Mouse (Mus musculus) cerebral cortex, adult 2 months (tissue): ENCODE results near the gene Phykpl.

Experiments used
- WGBS: fragments of 180-500 bp; shearing (Covaris S2); methylation state at CpG from one replicate; pipeline ENCODE4 v1.1.7; 2018; 5-methylcytosine and 5-hydroxymethylcytosine counted together

Phykpl gene

DNA sequence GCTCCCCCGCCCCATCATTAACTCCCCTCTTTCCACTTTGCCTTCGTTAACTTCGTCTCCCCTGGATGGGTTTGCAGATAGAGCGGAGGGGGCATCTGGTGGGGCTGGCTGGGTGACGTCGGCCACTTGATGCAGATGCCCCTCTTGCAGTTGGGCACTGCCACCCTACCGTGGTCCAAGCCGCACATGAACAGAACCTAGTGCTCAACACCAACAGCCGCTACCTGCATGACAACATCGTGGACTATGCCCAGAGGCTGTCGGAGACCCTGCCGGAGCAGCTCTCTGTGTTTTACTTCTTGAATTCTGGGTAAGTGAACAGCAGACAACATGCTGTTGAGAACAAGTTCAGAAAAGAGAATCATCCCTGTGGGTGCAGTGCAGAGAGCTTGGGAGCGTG, 1.9 kb downstream of the Phykpl start:
- 85% methylated on average over 13 of the region's 13 CpGs for WGBS

DNA sequence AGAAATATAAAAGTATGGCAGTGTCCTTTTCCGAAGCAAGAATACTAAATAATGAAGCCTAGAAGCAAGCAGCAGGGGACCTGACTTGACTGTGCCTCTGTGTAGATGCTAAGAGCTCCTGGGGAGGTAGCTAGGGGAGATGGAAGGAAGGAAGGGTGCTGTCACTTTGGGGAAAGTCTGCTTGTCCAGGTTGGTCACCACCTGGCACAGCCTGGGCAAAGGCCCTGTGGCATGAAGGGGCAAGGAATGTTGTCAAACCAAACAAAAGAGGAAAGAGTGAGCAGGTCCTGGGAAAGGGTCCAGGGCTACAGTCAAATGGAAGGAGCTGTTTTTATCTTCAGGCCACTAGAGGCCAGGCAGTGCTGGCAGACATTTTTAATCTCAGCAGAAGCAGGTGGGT, 2.5 kb downstream of the Phykpl start:
- 91% methylated on average over 1 of the region's 1 CpGs for WGBS

DNA sequence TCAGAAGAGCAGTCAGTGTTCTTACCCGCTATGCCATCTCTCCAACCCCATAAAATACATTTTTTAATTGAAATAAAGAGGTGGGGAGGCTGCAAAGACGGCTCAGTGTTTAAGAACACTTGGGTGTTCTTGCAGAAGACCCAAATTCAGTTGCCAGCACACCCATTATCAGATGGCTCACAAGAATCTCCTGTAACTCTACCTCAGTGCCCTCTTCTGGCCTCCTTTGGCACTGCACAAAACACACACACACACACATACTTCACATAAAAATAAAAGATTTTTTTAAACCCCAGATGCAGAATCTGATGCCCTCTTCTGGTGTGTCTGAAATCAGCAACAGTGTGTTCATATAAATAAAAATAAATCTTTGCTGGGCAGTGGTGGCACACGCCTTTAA, 4.3 kb downstream of the Phykpl start:
- 95% methylated on average over 3 of the region's 3 CpGs for WGBS

DNA sequence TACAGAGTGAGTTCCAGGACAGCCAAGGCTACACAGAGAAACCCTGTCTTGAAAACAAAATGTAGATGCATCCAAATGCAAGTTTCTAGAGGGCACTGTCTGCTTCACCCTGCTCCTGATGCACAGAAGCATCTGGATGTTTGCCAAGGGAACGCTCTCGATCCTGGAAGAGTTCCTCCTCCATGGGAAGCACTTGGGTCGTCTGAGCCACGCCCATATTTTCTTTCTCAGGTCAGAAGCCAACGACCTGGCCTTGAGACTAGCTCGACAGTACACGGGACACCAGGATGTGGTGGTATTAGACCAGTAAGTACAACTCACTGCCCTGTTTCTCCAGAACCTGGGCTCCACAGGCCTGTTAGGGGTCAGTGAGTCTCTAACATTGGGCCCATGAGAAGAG, 6.6 kb downstream of the Phykpl start:
- 60% methylated on average over 7 of the region's 7 CpGs for WGBS

DNA sequence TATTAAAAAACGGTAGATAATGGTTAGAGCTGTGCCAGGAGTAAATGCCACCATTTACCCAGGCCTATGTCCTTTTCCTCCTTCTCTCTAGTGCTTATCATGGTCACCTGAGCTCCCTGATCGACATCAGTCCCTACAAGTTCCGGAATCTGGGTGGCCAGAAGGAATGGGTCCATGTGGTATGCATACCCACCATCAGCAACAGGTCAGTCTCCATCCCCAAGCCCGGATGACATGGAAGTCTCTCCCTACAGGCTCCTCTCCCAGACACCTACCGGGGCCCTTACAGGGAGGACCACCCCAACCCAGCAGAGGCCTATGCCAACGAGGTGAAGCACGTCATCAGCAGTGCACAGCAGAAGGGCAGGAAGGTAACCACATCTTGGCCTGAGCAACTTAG, 7.4 kb downstream of the Phykpl start:
- WGBS: 88% methylated on average over 7 of the region's 7 CpGs

DNA sequence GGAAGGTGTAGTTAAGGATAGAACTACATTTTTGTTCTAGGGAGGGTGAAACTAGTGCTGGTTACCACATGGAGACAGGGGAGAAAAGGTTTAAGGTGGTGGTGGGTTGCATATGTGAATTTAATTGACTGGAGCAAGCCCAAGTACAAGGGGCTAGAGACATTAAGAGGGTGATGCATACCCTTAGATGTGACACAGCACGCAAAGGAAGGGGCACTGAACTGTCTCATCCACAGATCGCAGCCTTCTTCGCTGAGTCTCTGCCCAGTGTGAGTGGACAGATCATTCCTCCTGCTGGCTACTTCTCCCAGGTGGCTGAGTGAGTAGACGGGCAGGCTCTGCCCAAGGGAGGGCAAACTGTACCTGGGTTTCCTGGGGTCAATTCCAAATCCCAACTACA, 8.8 kb downstream of the Phykpl start:
- WGBS: 93% methylated on average over 4 of the region's 4 CpGs

DNA sequence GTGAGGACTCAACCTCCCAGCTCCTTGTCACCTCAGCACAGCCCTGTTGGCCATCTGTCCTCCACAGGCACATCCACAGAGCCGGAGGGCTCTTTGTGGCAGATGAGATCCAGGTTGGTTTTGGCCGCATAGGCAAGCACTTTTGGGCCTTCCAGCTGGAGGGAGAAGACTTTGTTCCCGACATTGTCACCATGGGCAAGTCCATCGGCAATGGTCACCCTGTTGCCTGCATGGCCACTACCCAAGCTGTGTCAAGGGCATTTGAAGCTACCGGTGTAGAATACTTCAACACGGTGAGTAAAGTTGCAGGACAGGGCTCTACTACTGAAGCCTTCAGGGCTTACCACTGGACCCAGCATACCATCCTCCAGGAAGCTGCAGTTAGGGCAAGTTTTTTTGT, 9.3 kb downstream of the Phykpl start:
- WGBS: 91% methylated on average over 6 of the region's 6 CpGs

DNA sequence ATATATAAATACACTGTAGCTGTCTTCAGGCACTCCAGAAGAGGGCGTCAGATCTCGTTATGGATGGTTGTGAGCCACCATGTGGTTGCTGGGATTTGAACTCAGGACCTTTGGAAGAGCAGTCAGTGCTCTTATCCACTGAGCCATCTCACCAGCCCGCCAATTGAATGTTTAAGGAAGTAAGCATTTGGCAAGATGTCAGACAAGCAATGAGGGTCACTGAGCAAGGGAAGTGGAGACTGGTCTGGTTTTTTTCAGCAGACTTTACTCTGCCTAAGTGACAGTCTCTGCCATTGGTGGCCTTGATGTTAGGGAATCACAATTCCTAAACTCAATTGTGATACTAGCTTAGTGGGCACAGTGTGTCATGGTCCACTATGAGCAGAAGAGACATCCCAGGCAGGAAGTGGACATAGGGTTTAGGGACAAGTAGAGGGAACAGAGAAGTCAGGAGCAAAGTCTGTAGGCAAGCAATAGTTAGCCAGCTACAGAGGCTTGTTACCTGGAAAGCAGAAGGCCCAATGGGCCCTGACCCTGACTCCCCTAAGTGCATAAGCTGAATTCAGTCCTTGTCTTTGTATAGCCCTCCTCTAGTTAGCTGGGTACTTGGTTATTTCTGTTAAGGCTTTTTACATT, 10.3 kb downstream of the Phykpl start:
- WGBS: 64% methylated on average over 3 of the region's 3 CpGs

DNA sequence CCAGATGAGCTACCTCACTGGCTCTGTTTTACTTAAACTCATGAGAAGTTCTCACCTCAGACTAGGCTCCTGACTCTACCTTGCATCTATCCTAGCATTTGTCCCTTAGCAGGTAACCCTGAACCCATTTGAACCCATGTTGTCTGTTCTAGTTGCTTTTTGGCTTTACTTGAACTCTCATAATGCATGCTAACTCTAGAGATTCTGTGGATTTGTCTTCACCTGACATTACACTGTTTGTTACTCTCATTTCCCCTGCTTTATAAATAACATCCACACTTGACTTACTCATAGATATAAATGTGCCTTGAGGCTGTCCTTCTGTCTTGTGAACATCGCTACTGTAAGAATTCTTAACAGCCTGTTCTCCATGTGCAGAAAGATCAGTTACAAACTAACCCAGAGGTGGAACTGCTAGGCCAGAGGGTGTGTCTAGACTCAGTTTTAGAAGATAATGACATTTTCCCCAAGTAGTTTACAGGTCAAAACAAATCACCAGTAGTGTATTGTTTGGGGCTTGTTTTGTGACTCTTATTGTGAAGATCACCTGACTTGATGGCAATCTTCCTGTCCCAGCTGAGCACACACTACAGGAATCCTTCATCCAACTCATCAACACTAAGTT, 11.0 kb downstream of the Phykpl start:
- 59% methylated on average over 1 of the region's 1 CpGs for WGBS

DNA sequence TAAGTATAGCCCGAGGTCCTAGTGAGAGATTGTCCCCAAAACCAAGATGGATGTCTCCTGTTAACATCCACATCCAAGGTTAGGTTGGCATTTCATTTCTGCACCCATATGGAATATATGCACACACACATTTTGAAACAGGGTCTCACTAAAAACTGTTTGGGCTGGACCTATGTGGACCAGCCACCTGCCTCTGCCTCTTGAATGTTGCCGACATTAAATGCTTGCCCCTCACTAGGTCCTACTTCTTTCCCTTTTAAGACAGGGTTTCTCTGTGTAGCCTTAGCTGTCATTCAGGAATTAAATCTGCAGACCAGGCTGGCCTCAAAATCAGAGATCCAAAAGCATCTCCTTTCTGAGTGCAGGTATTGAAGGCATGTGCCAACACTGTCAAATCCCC, 13.0 kb downstream of the Phykpl start:
- 55% methylated on average over 2 of the region's 2 CpGs for WGBS

DNA sequence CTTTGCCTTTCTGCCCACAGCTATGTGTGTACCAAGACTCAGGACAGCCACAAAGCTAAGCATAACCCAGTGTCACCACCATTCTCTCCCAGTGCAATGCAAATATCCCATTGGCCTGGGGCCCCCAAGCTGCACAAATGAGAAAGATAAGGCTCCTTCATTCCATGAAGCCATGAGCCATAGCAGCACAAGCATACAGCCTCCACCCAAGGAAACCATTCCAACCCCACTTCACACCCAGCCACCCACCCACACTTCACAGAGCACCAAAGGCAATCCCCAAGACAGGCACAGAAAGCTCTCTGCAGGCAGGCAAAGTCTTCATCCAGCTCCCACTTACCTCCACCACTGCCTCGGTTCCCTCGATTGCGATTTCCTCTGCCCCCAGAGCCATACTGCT, 17.7 kb downstream of the Phykpl start:
- WGBS: 60% methylated on average over 3 of the region's 3 CpGs

DNA sequence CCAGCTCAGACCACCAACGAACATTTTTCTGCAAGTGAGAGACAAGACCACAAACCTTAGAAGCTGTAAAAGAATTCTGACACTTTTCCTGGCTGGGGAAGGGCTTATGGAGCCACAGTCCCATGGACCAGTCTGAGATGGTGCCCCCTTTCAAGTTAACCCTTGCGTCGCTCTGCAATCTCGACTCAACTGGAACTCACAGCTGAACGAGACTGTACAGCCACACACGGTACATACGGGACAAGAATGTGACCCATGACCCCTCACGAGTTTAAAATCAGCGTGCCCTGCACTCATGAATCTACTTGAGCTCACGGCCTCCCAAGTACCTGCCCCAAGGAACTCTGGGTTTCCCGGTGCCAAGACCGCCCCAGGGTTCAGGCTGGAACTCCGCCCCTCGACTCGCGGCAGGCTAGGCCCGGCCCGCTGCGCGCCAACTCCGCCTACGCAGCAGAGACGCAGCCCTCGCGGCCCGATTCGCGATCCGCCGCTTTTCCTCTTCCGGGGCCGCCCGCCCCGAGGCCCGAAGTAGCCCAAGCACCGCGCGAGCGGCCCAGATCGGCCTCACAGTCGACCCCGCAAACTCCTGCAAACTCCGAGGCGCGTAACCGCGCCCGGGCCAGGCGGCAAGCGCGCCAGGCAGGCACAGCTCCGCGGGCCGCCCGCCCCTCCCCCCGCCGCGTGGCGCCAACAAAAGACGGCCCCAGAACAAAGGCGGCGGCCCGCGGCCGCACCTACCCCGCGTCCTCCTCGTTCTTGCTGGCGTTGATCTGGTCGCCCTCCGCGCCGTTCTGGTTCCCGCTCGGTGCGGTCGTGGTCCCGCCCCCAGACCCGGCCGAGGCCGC, 21.3 kb downstream of the Phykpl start:
- WGBS: under 1% methylated on average over 79 of the region's 81 CpGs

DNA sequence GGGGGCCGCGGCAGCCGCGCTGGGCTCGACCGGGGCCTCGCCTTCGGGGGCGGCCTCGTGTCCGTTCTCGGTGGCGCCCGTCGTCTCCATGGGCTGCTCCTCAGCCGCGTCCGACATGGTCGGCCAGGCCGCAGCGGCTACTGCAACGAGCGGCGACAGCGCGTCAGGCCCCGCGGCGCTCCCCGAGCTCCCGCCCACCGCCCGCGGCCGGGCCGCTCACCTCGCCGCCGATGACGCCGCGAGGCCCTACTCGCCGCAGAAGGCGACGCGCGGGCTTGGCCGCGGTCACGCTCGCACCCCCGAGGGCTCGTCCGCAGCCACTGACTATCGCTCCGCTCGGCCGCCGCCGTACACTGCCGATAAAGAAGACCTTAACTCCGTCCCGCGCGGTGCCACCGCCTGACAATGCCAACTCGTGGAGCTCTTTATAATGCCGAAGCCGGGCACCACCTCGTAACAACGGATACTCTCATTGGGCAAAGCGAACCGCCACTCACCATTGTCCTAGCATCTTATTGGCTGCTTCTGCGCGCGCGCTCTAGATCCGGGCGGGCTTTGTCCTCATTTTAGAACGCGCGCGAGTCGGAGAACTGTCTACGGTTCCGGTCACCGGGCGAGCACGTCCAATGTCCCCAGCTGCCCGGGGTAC, 22.0 kb downstream of the Phykpl start, which contains the start of gene Hnrnpab:
TSS of gene Hnrnpab (minus strand) at position 401 of the 649 bp plus-strand sequence.
- under 1% methylated on average over 91 of the region's 91 CpGs for WGBS

DNA sequence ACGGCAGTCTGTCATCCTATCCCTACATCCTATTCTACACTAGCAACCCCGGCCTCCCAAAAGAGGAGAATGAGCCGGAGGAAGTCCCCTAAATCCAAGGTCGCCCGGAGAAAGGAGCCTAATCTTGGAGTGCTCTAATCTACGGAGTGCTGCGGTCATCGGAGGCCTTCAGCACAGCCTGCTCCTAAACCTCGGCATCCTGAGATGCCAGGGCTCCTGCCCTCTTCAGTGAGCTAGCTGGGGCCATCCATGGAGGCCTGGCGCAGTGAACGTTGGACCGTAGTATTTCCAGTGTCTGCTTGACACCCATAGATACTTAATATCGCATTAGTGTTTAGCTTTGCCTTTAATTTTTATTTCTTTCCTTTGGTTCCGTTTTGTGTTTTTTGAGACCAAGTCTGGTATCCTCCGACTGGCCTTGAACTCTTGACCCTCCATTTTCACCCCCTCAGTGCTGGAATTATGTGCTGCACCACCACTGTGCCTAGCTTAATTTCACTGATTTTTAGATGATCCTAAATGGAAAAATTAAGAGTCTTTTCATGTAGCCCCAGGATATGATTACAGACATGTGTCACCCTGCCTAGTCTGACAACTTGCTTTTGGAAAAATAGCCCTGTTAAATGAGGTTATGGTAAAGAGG, 22.7 kb downstream of the Phykpl start:
- 7% methylated on average over 15 of the region's 15 CpGs for WGBS

DNA sequence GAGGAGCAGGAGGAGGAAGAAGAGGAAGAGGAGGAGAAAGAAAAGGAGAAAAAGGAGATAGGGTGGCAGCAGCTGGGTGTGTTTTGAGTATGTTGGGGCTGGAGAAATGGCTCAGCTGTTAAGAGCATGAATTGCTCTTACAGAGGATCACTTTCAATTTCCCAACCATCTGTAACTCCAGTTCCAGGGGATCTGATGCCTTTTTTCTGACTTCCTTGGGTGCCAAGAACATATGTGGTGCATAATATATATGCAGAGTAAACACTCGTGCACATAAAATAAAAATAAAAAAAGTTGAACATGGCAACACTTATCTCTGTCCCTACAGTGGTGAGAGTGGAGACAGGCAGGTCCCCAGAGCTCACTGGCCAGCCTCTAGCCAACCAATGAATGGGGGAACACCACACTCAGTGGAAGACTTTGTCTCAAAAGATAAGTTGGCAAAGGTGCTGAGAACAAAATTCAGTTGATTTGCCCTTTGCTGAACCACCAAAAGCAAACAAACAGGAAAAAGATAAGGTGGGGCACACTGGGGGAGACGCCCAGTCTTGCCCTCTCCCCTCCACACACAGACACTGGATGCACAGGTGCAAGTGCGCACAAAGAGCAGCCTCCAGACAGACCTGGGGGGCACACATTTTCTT, 24.8 kb downstream of the Phykpl start:
- WGBS: 80% methylated on average over 3 of the region's 3 CpGs

DNA sequence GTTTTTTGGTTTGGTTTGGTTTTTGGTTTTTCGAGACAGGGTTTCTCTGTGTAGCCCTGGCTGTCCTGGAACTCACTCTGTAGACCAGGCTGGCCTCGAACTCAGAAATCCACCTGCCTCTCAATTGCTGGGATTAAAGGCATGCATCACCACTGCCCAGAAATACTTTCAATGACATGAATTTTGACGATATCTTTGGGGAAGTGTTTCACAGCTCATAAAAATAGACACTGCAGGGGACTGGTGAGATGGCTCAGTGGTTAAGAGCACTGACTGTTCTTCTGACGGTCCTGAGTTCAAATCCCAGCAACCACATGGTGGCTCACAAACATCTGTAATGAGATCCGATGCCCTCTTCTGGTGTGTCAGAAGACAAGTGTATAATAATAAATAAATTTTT, 25.4 kb downstream of the Phykpl start:
- WGBS: 77% methylated on average over 5 of the region's 5 CpGs

DNA sequence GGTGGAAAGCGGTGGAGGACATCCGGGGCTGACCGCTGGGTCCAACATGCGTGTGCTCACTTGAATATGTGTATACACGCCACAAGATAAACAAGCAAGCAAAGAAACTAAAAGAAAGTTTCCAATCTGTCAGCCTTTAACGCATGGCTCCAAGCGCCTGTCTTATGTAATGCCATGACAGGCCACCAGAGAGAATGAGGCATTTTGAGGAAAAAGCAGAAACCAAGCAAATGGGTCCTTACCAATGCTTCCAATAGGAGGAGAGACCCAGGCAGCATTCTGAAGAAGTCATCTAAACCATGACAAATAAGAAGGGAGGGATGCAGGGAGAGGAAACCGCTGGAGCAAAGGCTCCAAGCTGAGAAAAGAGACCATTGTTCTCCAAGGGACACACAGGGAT, 29.7 kb downstream of the Phykpl start:
- WGBS: 75% methylated on average over 8 of the region's 8 CpGs

DNA sequence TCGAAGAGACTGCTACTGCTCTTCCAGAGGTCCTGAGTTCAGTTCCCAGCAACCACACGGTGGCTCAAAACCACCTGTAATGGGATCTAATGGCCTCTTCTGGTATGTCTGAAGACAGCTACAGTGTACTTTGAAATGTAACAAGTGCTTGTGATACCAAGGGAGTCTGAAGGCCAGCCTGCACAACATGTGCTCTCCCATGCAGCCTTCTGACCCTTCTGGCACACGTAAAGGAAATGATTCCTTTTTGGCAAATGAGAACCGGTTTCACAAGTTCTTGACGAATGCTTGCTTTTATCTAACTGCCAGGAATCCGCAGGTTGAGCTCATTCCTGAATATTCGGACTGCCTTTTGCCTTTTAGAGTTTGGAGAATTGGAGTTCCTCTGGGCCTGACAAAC, 30.6 kb downstream of the Phykpl start:
- 37% methylated on average over 7 of the region's 7 CpGs for WGBS

DNA sequence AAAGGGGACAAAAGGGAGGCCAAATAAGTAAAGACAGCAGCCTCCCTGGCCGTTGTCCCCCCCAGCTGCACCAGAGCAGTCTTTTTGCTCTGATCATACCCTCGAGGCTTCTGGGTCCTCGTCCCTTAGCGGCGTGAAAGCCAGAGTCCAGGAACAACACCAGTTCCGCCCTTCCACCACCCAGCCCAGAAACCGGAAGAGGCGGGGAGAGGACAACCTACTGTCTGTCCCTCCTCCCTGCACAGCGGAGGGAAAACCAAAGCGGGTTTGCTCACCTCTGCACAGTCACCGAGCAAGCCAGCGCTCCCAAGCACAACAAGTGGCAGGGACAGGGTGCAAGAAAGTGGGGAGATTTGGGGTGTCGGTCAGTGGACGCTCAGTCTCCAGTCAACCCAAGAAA, 31.0 kb downstream of the Phykpl start:
- 4% methylated on average over 14 of the region's 14 CpGs for WGBS

DNA sequence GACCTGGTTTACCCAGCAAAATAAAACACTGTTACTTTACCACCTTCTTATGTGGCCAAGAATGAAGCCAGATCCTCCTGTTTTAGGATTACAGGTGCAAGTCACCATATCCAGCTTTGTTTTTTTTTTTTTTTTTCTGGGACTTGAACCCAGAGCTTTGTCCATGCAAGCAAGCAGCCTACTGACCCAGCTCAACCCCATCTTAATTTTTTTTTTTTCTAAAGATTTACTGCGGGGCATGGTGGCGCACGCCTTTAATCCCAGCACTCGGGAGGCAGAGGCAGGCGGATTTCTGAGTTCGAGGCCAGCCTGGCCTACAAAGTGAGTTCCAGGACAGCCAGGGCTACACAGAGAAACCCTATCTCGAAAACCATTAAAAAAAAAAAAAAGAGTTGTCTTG, 31.6 kb downstream of the Phykpl start:
- 92% methylated on average over 7 of the region's 7 CpGs for WGBS

DNA sequence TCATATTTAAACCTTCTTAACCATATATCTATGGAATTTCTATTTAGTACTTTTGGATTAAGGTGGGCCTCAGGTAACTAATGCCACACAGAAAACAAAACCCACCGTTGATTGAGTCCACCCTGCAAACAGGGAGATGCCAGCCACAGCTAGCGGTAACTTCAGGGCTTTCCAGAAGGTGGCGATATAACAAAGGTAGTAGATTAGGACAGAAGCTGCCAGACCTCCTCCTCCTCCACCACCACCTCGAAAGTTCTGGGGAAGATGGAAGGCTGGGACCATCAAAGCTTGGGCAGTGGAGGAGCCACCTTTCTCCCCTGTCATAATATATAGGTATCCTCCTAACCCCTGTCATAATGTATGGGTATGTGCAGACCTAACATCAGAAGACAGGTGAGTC, 33.1 kb downstream of the Phykpl start:
- under 1% methylated on average over 4 of the region's 4 CpGs for WGBS
